Mouse (Mus musculus): ENCODE measurements around the gene Usp4. TPM values are rescaled to one million over a fixed set of nuclear protein-coding genes. Genes with fewer than 3 reads are reported as not detected.

The Usp4 gene
- polyA plus RNA-seq, 1 experiment from 2014 or later, result 125 TPM

GRCm38 (mm10) chr9:108344471-108344870, 3.2 kb upstream of the Usp4 start:
- Histone ChIP-seq H3K27me3 (no peaks in the 10 kb centered on the region), H3K27ac (no peak overlapping the region), H3K4me3 (no peak overlapping the region), H3K9ac (no peak overlapping the region), H3K4me2 (no peak overlapping the region), H3K9me3 (no peaks in the 10 kb centered on the region), H3K36me3 (no peaks in the 10 kb centered on the region), H3K4me1 (replicated peaks) (peaks cover 43% of the 10 kb centered on the region)
- ATAC-seq (ENCODE audit: low FRiP score), result no peak
- WGBS, result 85% methylated on average over 4 of the region's 4 CpGs

GRCm38 (mm10) chr9:108347024-108347423, 629 bp upstream of the Usp4 start:
- peaks cover 24% of the 10 kb centered on the region for H3K36me3 ChIP-seq
- no peaks in the 10 kb centered on the region for H3K9me3 ChIP-seq
- H3K4me2 ChIP-seq, result peak overlapping the region; percentile 86
- H3K27me3 ChIP-seq, result no peaks in the 10 kb centered on the region
- H3K4me3 ChIP-seq, result peak overlapping the region; percentile 98
- H3K4me1 ChIP-seq (replicated peaks), result peaks cover 25% of the 10 kb centered on the region
- 9% methylated on average over 11 of the region's 11 CpGs for WGBS
- H3K27ac ChIP-seq, result peak overlapping the region; percentile 98
- peak overlapping the region; percentile 92 for H3K9ac ChIP-seq
- 0 out of 2 replicates have a peak, but pooled peaks have one; percentile 4 for ATAC-seq (ENCODE audit: low FRiP score)

- no peaks in the 10 kb centered on the region for H3K27me3 ChIP-seq
- peak overlapping the region; percentile 98 for H3K4me3 ChIP-seq
- H3K27ac ChIP-seq, result peak overlapping the region; percentile 98
- no peaks in the 10 kb centered on the region for H3K9me3 ChIP-seq
- H3K36me3 ChIP-seq, result peaks cover 36% of the 10 kb centered on the region
- 8% methylated on average over 14 of the region's 14 CpGs for WGBS
- peak overlapping the region; percentile 92 for H3K9ac ChIP-seq
- ATAC-seq (ENCODE audit: low FRiP score), result no peak
- H3K4me1 ChIP-seq (replicated peaks), result peaks cover 25% of the 10 kb centered on the region
- peak overlapping the region; percentile 86 for H3K4me2 ChIP-seq
These were observed 632 bp downstream of the Usp4 start for GRCm38 (mm10) chr9:108348290-108348680.

- no peak overlapping the region for H3K27ac ChIP-seq
- H3K4me2 ChIP-seq, result no peak overlapping the region
- peak overlapping the region; percentile 1; the same call in 1 of the 2 replicates for H3K4me3 ChIP-seq
- ATAC-seq (ENCODE audit: low FRiP score), result no peak
- H3K9me3 ChIP-seq, result no peaks in the 10 kb centered on the region
- no peak overlapping the region for H3K9ac ChIP-seq
- peaks cover 51% of the 10 kb centered on the region for H3K36me3 ChIP-seq
- peaks cover 25% of the 10 kb centered on the region for H3K4me1 ChIP-seq (replicated peaks)
- H3K27me3 ChIP-seq, result no peaks in the 10 kb centered on the region
- WGBS, result 95% methylated on average over 4 of the region's 4 CpGs
These were observed 2.1 kb downstream of the Usp4 start for GRCm38 (mm10) chr9:108349727-108350126.

DNA sequence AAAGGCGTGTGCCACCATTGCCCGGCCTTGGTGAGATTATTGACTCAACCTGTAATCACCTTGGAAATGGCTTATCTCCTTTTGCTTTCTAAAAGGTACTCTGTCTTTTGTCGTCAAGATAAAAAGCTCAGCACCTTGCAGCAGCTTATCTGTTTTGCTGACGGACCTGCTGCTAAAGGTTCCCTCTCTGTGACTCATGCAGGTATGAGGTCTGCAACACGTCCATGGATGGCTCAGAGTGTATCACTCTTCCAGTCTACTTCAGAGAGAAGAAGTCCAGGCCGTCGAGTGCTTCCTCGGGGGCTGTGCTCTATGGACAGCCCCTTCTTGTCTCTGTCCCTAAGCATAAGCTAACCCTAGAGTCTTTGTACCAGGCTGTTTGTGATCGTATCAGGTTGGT, 30.6 kb downstream of the Usp4 start:
- Histone ChIP-seq H3K4me1 (replicated peaks) (no peaks in the 10 kb centered on the region), H3K9ac (no peak overlapping the region), H3K27me3 (no peaks in the 10 kb centered on the region), H3K4me2 (no peak overlapping the region), H3K36me3 (peaks cover 95% of the 10 kb centered on the region), H3K4me3 (no peak overlapping the region), H3K9me3 (no peaks in the 10 kb centered on the region), H3K27ac (no peak overlapping the region)
- ATAC-seq (ENCODE audit: low FRiP score), result no peak
- WGBS, result 96% methylated on average over 9 of the region's 9 CpGs

GRCm38 (mm10) chr9:108378736-108379135, 31.1 kb downstream of the Usp4 start:
- no peaks in the 10 kb centered on the region for H3K9me3 ChIP-seq
- no peaks in the 10 kb centered on the region for H3K4me1 ChIP-seq (replicated peaks)
- no peak overlapping the region for H3K9ac ChIP-seq
- H3K27ac ChIP-seq, result no peak overlapping the region
- no peaks in the 10 kb centered on the region for H3K27me3 ChIP-seq
- H3K36me3 ChIP-seq, result peaks cover 95% of the 10 kb centered on the region
- H3K4me3 ChIP-seq, result no peak overlapping the region
- no peak overlapping the region for H3K4me2 ChIP-seq
- WGBS, result 95% methylated on average over 5 of the region's 5 CpGs
- ATAC-seq (ENCODE audit: low FRiP score), result no peak

GRCm38 (mm10) chr9:108379294-108379693, 31.6 kb downstream of the Usp4 start:
- ATAC-seq (ENCODE audit: low FRiP score), result no peak
- Histone ChIP-seq H3K9me3 (no peaks in the 10 kb centered on the region), H3K9ac (no peak overlapping the region), H3K27ac (no peak overlapping the region), H3K4me3 (no peak overlapping the region), H3K4me2 (no peak overlapping the region), H3K27me3 (no peaks in the 10 kb centered on the region), H3K4me1 (replicated peaks) (no peaks in the 10 kb centered on the region), H3K36me3 (peaks cover 95% of the 10 kb centered on the region)
- WGBS, result 89% methylated on average over 4 of the region's 4 CpGs

DNA sequence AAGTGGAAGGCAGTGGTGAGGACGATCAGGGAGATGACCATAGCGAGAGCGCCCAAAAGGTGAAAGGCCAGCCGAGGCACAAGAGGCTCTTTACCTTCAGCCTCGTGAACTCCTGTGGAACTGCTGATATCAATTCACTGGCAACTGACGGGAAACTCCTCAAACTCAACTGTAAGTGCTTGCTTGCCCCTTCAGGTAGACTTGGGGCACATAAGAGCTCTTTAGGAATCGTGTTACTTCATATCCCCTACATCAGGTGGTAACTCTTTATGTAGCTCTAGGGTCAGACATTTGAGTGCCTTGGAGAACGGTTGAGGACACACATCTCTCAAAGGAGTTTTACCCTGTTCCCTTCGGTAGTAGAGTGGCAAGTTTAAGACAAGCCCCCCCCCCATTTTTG, 33.7 kb downstream of the Usp4 start:
- Histone ChIP-seq H3K9ac (no peak overlapping the region), H3K4me2 (no peak overlapping the region), H3K4me1 (replicated peaks) (no peaks in the 10 kb centered on the region), H3K4me3 (no peak overlapping the region), H3K9me3 (no peaks in the 10 kb centered on the region), H3K27ac (no peak overlapping the region), H3K36me3 (peaks cover 96% of the 10 kb centered on the region), H3K27me3 (no peaks in the 10 kb centered on the region)
- no peak for ATAC-seq (ENCODE audit: low FRiP score)
- 97% methylated on average over 9 of the region's 9 CpGs for WGBS

DNA sequence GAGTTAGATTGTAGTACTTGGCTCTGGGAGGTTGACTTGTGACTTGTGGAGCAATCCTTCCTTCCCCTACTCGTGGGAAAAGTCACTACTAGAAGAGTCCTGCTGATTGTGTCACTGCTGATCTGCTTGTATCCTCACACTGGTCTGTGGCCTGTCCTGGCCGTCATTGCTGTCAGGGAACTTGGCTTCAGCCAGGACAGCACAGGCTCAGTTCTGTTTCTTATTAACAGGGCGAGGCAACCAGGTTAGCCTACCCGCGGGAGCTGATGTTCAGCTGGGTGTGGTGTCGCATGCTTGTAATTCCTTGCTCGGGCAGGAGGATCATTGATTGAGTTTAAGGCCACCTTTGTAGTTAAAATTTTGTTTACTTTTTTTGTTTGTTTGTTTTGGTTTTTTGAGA, 37.4 kb downstream of the Usp4 start:
- H3K27ac ChIP-seq, result no peak overlapping the region
- 85% methylated on average over 7 of the region's 7 CpGs for WGBS
- H3K9me3 ChIP-seq, result no peaks in the 10 kb centered on the region
- H3K27me3 ChIP-seq, result no peaks in the 10 kb centered on the region
- no peak overlapping the region for H3K4me2 ChIP-seq
- H3K9ac ChIP-seq, result no peak overlapping the region
- peaks cover 96% of the 10 kb centered on the region for H3K36me3 ChIP-seq
- no peak for ATAC-seq (ENCODE audit: low FRiP score)
- H3K4me1 ChIP-seq (replicated peaks), result no peaks in the 10 kb centered on the region
- H3K4me3 ChIP-seq, result no peak overlapping the region

DNA sequence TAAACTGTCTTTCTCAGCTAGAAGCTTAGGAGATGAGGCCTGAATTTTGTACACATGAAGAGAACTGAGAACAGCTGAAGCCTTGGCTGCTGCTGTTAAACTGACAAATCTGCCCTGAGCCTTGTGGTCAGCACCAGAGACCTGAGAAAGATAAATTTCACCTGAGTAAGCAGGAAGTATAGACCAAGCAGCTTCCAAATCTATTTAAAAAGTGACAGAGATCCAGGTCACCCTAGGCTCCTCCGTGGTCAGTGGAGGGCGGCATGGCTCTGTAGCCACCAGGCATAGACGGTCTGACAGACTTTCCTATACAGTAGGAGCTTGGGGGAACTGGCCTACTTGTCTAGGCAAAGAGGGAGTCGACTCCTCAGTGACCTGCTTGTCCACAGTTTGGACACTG, 39.2 kb downstream of the Usp4 start:
- peaks cover 96% of the 10 kb centered on the region for H3K36me3 ChIP-seq
- no peak overlapping the region for H3K27ac ChIP-seq
- H3K4me1 ChIP-seq (replicated peaks), result no peaks in the 10 kb centered on the region
- no peak overlapping the region for H3K9ac ChIP-seq
- H3K4me3 ChIP-seq, result no peak overlapping the region
- no peak overlapping the region for H3K4me2 ChIP-seq
- 88% methylated on average over 4 of the region's 4 CpGs for WGBS
- ATAC-seq (ENCODE audit: low FRiP score), result no peak
- H3K9me3 ChIP-seq, result no peaks in the 10 kb centered on the region
- no peaks in the 10 kb centered on the region for H3K27me3 ChIP-seq

GRCm38 (mm10) chr9:108388601-108389000, 40.9 kb downstream of the Usp4 start:
- Histone ChIP-seq H3K27ac (no peak overlapping the region), H3K36me3 (peaks cover 97% of the 10 kb centered on the region)
- 90% methylated on average over 10 of the region's 10 CpGs for WGBS

GRCm38 (mm10) chr9:108389220-108389619, 41.6 kb downstream of the Usp4 start:
- Histone ChIP-seq H3K27ac (no peak overlapping the region), H3K36me3 (peaks cover 95% of the 10 kb centered on the region), H3K4me1 (replicated peaks) (no peaks in the 10 kb centered on the region), H3K4me3 (no peak overlapping the region), H3K4me2 (no peak overlapping the region), H3K9ac (no peak overlapping the region), H3K27me3 (no peaks in the 10 kb centered on the region), H3K9me3 (no peaks in the 10 kb centered on the region)
- 82% methylated on average over 6 of the region's 6 CpGs for WGBS
- no peak for ATAC-seq (ENCODE audit: low FRiP score)

More at GRCm38 (mm10) chr9:108388601-108389000, 40.9 kb downstream of the Usp4 start:
- no peaks in the 10 kb centered on the region for H3K27me3 ChIP-seq
- no peaks in the 10 kb centered on the region for H3K9me3 ChIP-seq
- ATAC-seq (ENCODE audit: low FRiP score), result no peak
- no peak overlapping the region for H3K4me3 ChIP-seq
- H3K9ac ChIP-seq, result no peak overlapping the region
- H3K4me1 ChIP-seq (replicated peaks), result no peaks in the 10 kb centered on the region
- no peak overlapping the region for H3K4me2 ChIP-seq

GRCm38 (mm10) chr9:108392676-108393075, 45.0 kb downstream of the Usp4 start, which contains the start of gene 1700102P08Rik:
TSS of gene 1700102P08Rik (plus strand) at chr9:108392805.
- no peaks in the 10 kb centered on the region for H3K27me3 ChIP-seq
- H3K9me3 ChIP-seq, result no peaks in the 10 kb centered on the region
- no peak within 1 kb of the TSS for H3K9ac ChIP-seq
- no peak within 1 kb of the TSS for H3K4me3 ChIP-seq
- WGBS, result 58% methylated on average over 18 of the region's 18 CpGs
- H3K4me1 ChIP-seq (replicated peaks), result no peaks in the 10 kb centered on the region
- no peak within 1 kb of the TSS for H3K27ac ChIP-seq
- no peak within 1 kb of the TSS for H3K4me2 ChIP-seq
- peaks cover 63% of the 10 kb centered on the region for H3K36me3 ChIP-seq
- no peak for ATAC-seq (ENCODE audit: low FRiP score)

Measured in hindbrain, embryonic 13.5 days (tissue).